Mouse (Mus musculus): ENCODE data around the gene Tubb2b. TPM values are rescaled to one million over a fixed set of nuclear protein-coding genes. Genes with fewer than 3 reads are reported as not detected.

Gene Tubb2b
- polyA plus RNA-seq, 1 experiment from 2014 or later = 66.5 TPM

GRCm38 (mm10) chr13:34116508-34116907 lies 13.8 kb downstream of the Tubb2b start:
- Histone ChIP-seq H3K9me3 (no peaks in the 10 kb centered on the region), H3K4me1 (no peaks in the 10 kb centered on the region), H3K9ac (no peak overlapping the region), H3K36me3 (no peaks in the 10 kb centered on the region), H3K4me2 (replicated peaks) (no peak overlapping the region), H3K27me3 (no peaks in the 10 kb centered on the region), H3K4me3 (no peak overlapping the region), H3K27ac (no peak overlapping the region)
- ATAC-seq (ENCODE audit: insufficient number of reproducible peaks, insufficient read depth, low FRiP score, low TSS enrichment) = no peak
- WGBS = 69% methylated on average over 6 of the region's 6 CpGs

- no peaks in the 10 kb centered on the region for H3K27me3 ChIP-seq
- no peak overlapping the region for H3K9ac ChIP-seq
- no peak for ATAC-seq (ENCODE audit: insufficient number of reproducible peaks, insufficient read depth, low FRiP score, low TSS enrichment)
- H3K27ac ChIP-seq = no peak overlapping the region
- H3K4me3 ChIP-seq = no peak overlapping the region
- H3K9me3 ChIP-seq = no peaks in the 10 kb centered on the region
- 64% methylated on average over 4 of the region's 4 CpGs for WGBS
- H3K4me1 ChIP-seq = no peaks in the 10 kb centered on the region
- no peak overlapping the region for H3K4me2 ChIP-seq (replicated peaks)
- no peaks in the 10 kb centered on the region for H3K36me3 ChIP-seq
Measured at GRCm38 (mm10) chr13:34114654-34115053, 15.6 kb downstream of the Tubb2b start.

GRCm38 (mm10) chr13:34113086-34113485 lies 17.2 kb downstream of the Tubb2b start:
- H3K4me1 ChIP-seq = no peaks in the 10 kb centered on the region
- WGBS = 88% methylated on average over 3 of the region's 3 CpGs
- ATAC-seq (ENCODE audit: insufficient number of reproducible peaks, insufficient read depth, low FRiP score, low TSS enrichment) = no peak

GRCm38 (mm10) chr13:34112369-34113081 lies 17.7 kb downstream of the Tubb2b start:
- Histone ChIP-seq H3K27me3 (no peaks in the 10 kb centered on the region), H3K9ac (no peak overlapping the region), H3K4me2 (replicated peaks) (no peak overlapping the region), H3K36me3 (no peaks in the 10 kb centered on the region), H3K4me1 (no peaks in the 10 kb centered on the region), H3K9me3 (no peaks in the 10 kb centered on the region), H3K27ac (no peak overlapping the region), H3K4me3 (no peak overlapping the region)
- ATAC-seq (ENCODE audit: insufficient number of reproducible peaks, insufficient read depth, low FRiP score, low TSS enrichment) = no peak
- WGBS = 90% methylated on average over 5 of the region's 5 CpGs

More at GRCm38 (mm10) chr13:34113086-34113485, 17.2 kb downstream of the Tubb2b start:
- no peak overlapping the region for H3K4me2 ChIP-seq (replicated peaks)
- H3K27ac ChIP-seq = no peak overlapping the region
- H3K27me3 ChIP-seq = no peaks in the 10 kb centered on the region
- H3K36me3 ChIP-seq = no peaks in the 10 kb centered on the region
- H3K9ac ChIP-seq = no peak overlapping the region
- no peak overlapping the region for H3K4me3 ChIP-seq
- no peaks in the 10 kb centered on the region for H3K9me3 ChIP-seq

- no peaks in the 10 kb centered on the region for H3K27me3 ChIP-seq
- ATAC-seq (ENCODE audit: insufficient number of reproducible peaks, insufficient read depth, low FRiP score, low TSS enrichment) = no peak
- 84% methylated on average over 3 of the region's 3 CpGs for WGBS
- no peaks in the 10 kb centered on the region for H3K36me3 ChIP-seq
- no peak overlapping the region for H3K9ac ChIP-seq
- H3K4me1 ChIP-seq = no peaks in the 10 kb centered on the region
- no peaks in the 10 kb centered on the region for H3K9me3 ChIP-seq
- no peak overlapping the region for H3K4me3 ChIP-seq
- no peak overlapping the region for H3K4me2 ChIP-seq (replicated peaks)
- H3K27ac ChIP-seq = no peak overlapping the region
Measured at GRCm38 (mm10) chr13:34111878-34112277, 18.4 kb downstream of the Tubb2b start.

- H3K27ac ChIP-seq = no peak overlapping the region
- no peaks in the 10 kb centered on the region for H3K4me1 ChIP-seq
- H3K4me2 ChIP-seq (replicated peaks) = no peak overlapping the region
- no peaks in the 10 kb centered on the region for H3K9me3 ChIP-seq
- no peaks in the 10 kb centered on the region for H3K27me3 ChIP-seq
- H3K9ac ChIP-seq = no peak overlapping the region
- no peaks in the 10 kb centered on the region for H3K36me3 ChIP-seq
- H3K4me3 ChIP-seq = no peak overlapping the region
- WGBS = 69% methylated on average over 5 of the region's 5 CpGs
- no peak for ATAC-seq (ENCODE audit: insufficient number of reproducible peaks, insufficient read depth, low FRiP score, low TSS enrichment)
Measured at GRCm38 (mm10) chr13:34111019-34111418, 19.2 kb downstream of the Tubb2b start.

- ATAC-seq (ENCODE audit: insufficient number of reproducible peaks, insufficient read depth, low FRiP score, low TSS enrichment) = no peak
- H3K9ac ChIP-seq = no peak overlapping the region
- no peaks in the 10 kb centered on the region for H3K27me3 ChIP-seq
- no peaks in the 10 kb centered on the region for H3K4me1 ChIP-seq
- H3K36me3 ChIP-seq = no peaks in the 10 kb centered on the region
- H3K27ac ChIP-seq = no peak overlapping the region
- no peak overlapping the region for H3K4me2 ChIP-seq (replicated peaks)
- H3K9me3 ChIP-seq = no peaks in the 10 kb centered on the region
- WGBS = 49% methylated on average over 4 of the region's 4 CpGs
- no peak overlapping the region for H3K4me3 ChIP-seq
Measured at GRCm38 (mm10) chr13:34109677-34110058, 20.6 kb downstream of the Tubb2b start.

GRCm38 (mm10) chr13:34109035-34109676 lies 21.1 kb downstream of the Tubb2b start:
- no peak for ATAC-seq (ENCODE audit: insufficient number of reproducible peaks, insufficient read depth, low FRiP score, low TSS enrichment)
- 71% methylated on average over 4 of the region's 4 CpGs for WGBS
- Histone ChIP-seq H3K4me1 (no peaks in the 10 kb centered on the region), H3K27me3 (no peaks in the 10 kb centered on the region), H3K4me3 (no peak overlapping the region), H3K9me3 (no peaks in the 10 kb centered on the region), H3K36me3 (no peaks in the 10 kb centered on the region), H3K4me2 (replicated peaks) (no peak overlapping the region), H3K9ac (no peak overlapping the region), H3K27ac (no peak overlapping the region)

- Histone ChIP-seq H3K9me3 (no peaks in the 10 kb centered on the region), H3K4me3 (no peak overlapping the region), H3K4me1 (no peaks in the 10 kb centered on the region), H3K9ac (no peak overlapping the region), H3K4me2 (replicated peaks) (no peak overlapping the region), H3K27ac (no peak overlapping the region), H3K36me3 (no peaks in the 10 kb centered on the region), H3K27me3 (no peaks in the 10 kb centered on the region)
- 95% methylated on average over 1 of the region's 1 CpGs for WGBS
- ATAC-seq (ENCODE audit: insufficient number of reproducible peaks, insufficient read depth, low FRiP score, low TSS enrichment) = no peak
Measured at GRCm38 (mm10) chr13:34106999-34107398, 23.3 kb downstream of the Tubb2b start.

GRCm38 (mm10) chr13:34106256-34106655 lies 24.0 kb downstream of the Tubb2b start:
- H3K4me3 ChIP-seq = no peak overlapping the region
- H3K27me3 ChIP-seq = no peaks in the 10 kb centered on the region
- ATAC-seq (ENCODE audit: insufficient number of reproducible peaks, insufficient read depth, low FRiP score, low TSS enrichment) = no peak
- H3K36me3 ChIP-seq = no peaks in the 10 kb centered on the region
- no peak overlapping the region for H3K4me2 ChIP-seq (replicated peaks)
- H3K9ac ChIP-seq = no peak overlapping the region
- WGBS = 92% methylated on average over 2 of the region's 2 CpGs
- no peaks in the 10 kb centered on the region for H3K9me3 ChIP-seq
- no peak overlapping the region for H3K27ac ChIP-seq
- no peaks in the 10 kb centered on the region for H3K4me1 ChIP-seq

- no peaks in the 10 kb centered on the region for H3K4me1 ChIP-seq
- H3K4me2 ChIP-seq (replicated peaks) = no peak overlapping the region
- 67% methylated on average over 1 of the region's 1 CpGs for WGBS
- H3K9ac ChIP-seq = no peak overlapping the region
- no peak for ATAC-seq (ENCODE audit: insufficient number of reproducible peaks, insufficient read depth, low FRiP score, low TSS enrichment)
- no peaks in the 10 kb centered on the region for H3K9me3 ChIP-seq
- H3K4me3 ChIP-seq = no peak overlapping the region
- H3K27ac ChIP-seq = no peak overlapping the region
- no peaks in the 10 kb centered on the region for H3K27me3 ChIP-seq
- no peaks in the 10 kb centered on the region for H3K36me3 ChIP-seq
Measured at GRCm38 (mm10) chr13:34105364-34105763, 24.9 kb downstream of the Tubb2b start.

- H3K27ac ChIP-seq = no peak overlapping the region
- no peak overlapping the region for H3K4me2 ChIP-seq (replicated peaks)
- no peak for ATAC-seq (ENCODE audit: insufficient number of reproducible peaks, insufficient read depth, low FRiP score, low TSS enrichment)
- no peak overlapping the region for H3K9ac ChIP-seq
- H3K36me3 ChIP-seq = no peaks in the 10 kb centered on the region
- H3K9me3 ChIP-seq = 0 out of 2 replicates have a peak, but pooled peaks cover 2% of the 10 kb centered on the region
- H3K4me3 ChIP-seq = no peak overlapping the region
- WGBS = 83% methylated on average over 9 of the region's 9 CpGs
- H3K27me3 ChIP-seq = no peaks in the 10 kb centered on the region
- H3K4me1 ChIP-seq = no peaks in the 10 kb centered on the region
Measured at GRCm38 (mm10) chr13:34101908-34102307, 28.4 kb downstream of the Tubb2b start.

All from embryonic facial prominence, embryonic 12.5 days (tissue).